In the genomic region with DNA sequence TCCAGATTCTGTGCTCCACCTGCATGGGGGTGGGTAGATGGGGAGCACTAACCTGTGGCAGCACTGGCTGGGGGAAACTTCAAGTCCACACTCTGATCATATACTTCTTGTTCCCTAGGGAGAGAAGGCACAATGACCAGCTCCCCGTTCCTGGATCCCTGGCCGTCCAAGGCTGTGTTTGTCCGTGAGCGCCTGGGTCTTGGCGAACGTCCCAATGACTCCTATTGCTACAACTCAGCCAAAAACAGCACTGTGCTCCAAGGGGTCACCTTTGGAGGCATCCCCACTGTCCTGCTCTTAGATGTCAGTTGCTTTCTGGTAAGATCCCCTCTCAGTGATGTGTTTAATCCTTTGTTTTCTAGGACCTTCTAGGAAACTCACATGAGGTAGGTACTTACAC, we compare ENCODE assay signal across 17 mouse cellular contexts. TPM values are rescaled to one million over a fixed set of nuclear protein-coding genes. Genes with fewer than 3 reads are reported as not detected.
DNase-seq lines count a peak whose midpoint lies in the region; ATAC-seq lines count a peak whose summit lies in the region.
"Had no signal": no experiment of that assay in that cellular context is flagged by ENCODE, and none has a peak within 500 bp of the region (broad histone marks: within the 10 kb centered on the region; RNA-seq: fewer than 3 reads in every experiment).

No protein-coding gene starts in this region.

- peaks cover 43% of the 10 kb centered on the region for H3K36me3 ChIP-seq in heart, embryonic 13.5 days
- peaks cover 34% of the 10 kb centered on the region for H3K36me3 ChIP-seq in limb, embryonic 13.5 days
- H3K36me3 ChIP-seq in midbrain, embryonic 13.5 days: no peaks in the 10 kb centered on the region
- H3K36me3 ChIP-seq in forebrain, embryonic 11.5 days (ENCODE audit: control insufficient read depth, insufficient read depth, low read length): no peaks in the 10 kb centered on the region
- H3K36me3 ChIP-seq: forebrain, embryonic 15.5 days had no signal

- ATAC-seq in heart, embryonic 13.5 days (ENCODE audit: extremely low read depth, insufficient number of reproducible peaks, low FRiP score, low TSS enrichment): no peak
- no peak for ATAC-seq in limb, embryonic 13.5 days (ENCODE audit: low FRiP score, low read depth)
- no peak for ATAC-seq in midbrain, embryonic 13.5 days
- no peak for ATAC-seq in forebrain, embryonic 11.5 days (replicated peaks; ENCODE audit: low FRiP score)

- WGBS in heart, embryonic 13.5 days: 79% methylated on average over 6 of the region's 6 CpGs
- 81% methylated on average over 6 of the region's 6 CpGs for WGBS in limb, embryonic 13.5 days
- WGBS in midbrain, embryonic 13.5 days: 87% methylated on average over 6 of the region's 6 CpGs
- 93% methylated on average over 6 of the region's 6 CpGs for WGBS in forebrain, embryonic 11.5 days

- H3K9ac ChIP-seq in heart, embryonic 13.5 days: 0 out of 2 replicates have a peak overlapping the region, but pooled peaks have one; percentile 56
- no peak overlapping the region for H3K9ac ChIP-seq in limb, embryonic 13.5 days
- no peak overlapping the region for H3K9ac ChIP-seq in midbrain, embryonic 13.5 days (replicated peaks)
- no peak overlapping the region for H3K9ac ChIP-seq in forebrain, embryonic 11.5 days (ENCODE audit: low read length)
- H3K9ac ChIP-seq: forebrain, embryonic 15.5 days had no signal

- H3K4me3 ChIP-seq in heart, embryonic 13.5 days: no peak overlapping the region
- no peak overlapping the region for H3K4me3 ChIP-seq in limb, embryonic 13.5 days
- no peak overlapping the region for H3K4me3 ChIP-seq in midbrain, embryonic 13.5 days (replicated peaks)
- H3K4me3 ChIP-seq in forebrain, embryonic 11.5 days (ENCODE audit: low read depth, low read length): no peak overlapping the region
- H3K4me3 ChIP-seq: forebrain, embryonic 15.5 days; myocyte had no signal

- H3K4me1 ChIP-seq in heart, embryonic 13.5 days: peaks cover 45% of the 10 kb centered on the region
- H3K4me1 ChIP-seq in limb, embryonic 13.5 days: peaks cover 52% of the 10 kb centered on the region
- peaks cover 25% of the 10 kb centered on the region for H3K4me1 ChIP-seq in midbrain, embryonic 13.5 days (replicated peaks)
- peaks cover 4% of the 10 kb centered on the region; the same call in 1 of the 2 replicates for H3K4me1 ChIP-seq in forebrain, embryonic 11.5 days (replicated peaks; ENCODE audit: control insufficient read depth, insufficient read depth, low read length)

- H3K27me3 ChIP-seq in heart, embryonic 13.5 days (replicated peaks): no peaks in the 10 kb centered on the region
- H3K27me3 ChIP-seq in limb, embryonic 13.5 days: peaks cover 7% of the 10 kb centered on the region; the same call in 1 of the 2 replicates
- H3K27me3 ChIP-seq in midbrain, embryonic 13.5 days: peaks cover 42% of the 10 kb centered on the region
- H3K27me3 ChIP-seq in forebrain, embryonic 11.5 days (ENCODE audit: control insufficient read depth, insufficient read depth, low read length): peaks cover 19% of the 10 kb centered on the region

- no peak overlapping the region for H3K4me2 ChIP-seq in heart, embryonic 13.5 days
- H3K4me2 ChIP-seq in limb, embryonic 13.5 days (replicated peaks): peak overlapping the region; percentile 60
- H3K4me2 ChIP-seq in midbrain, embryonic 13.5 days (replicated peaks): no peak overlapping the region
- H3K4me2 ChIP-seq in forebrain, embryonic 11.5 days (ENCODE audit: low read depth, low read length, severe bottlenecking): no peak overlapping the region
- H3K4me2 ChIP-seq: forebrain, embryonic 15.5 days had no signal

- DNase-seq in heart, postnatal 4 days: no peak
- DNase-seq in ovary, postnatal 36 days (ENCODE audit: low spot score): peak; percentile 52
- DNase-seq in ovary, postnatal 14 days (ENCODE audit: low spot score): no peak
- DNase-seq in forebrain, embryonic 11.5 days (ENCODE audit: low spot score): no peak
- DNase-seq in frontal cortex, postnatal 10 days (ENCODE audit: low spot score in 2 of 2): no peak
- DNase-seq: cerebellum, adult 9-11 months; kidney, postnatal 25 days; lung, postnatal 10 days had no signal

- peak overlapping the region; percentile 70; the same call in 1 of the 2 replicates for H3K27ac ChIP-seq in heart, embryonic 13.5 days (replicated peaks)
- H3K27ac ChIP-seq in limb, embryonic 13.5 days: peak overlapping the region; percentile 95
- H3K27ac ChIP-seq in midbrain, embryonic 13.5 days: no peak overlapping the region
- H3K27ac ChIP-seq in forebrain, embryonic 11.5 days (ENCODE audit: low read depth, low read length): no peak overlapping the region
- H3K27ac ChIP-seq: forebrain, embryonic 15.5 days; hindbrain, postnatal 0 days had no signal

- H3K9me3 ChIP-seq in heart, embryonic 13.5 days: peaks cover 4% of the 10 kb centered on the region; the same call in 1 of the 2 replicates
- no peaks in the 10 kb centered on the region for H3K9me3 ChIP-seq in limb, embryonic 13.5 days
- H3K9me3 ChIP-seq in midbrain, embryonic 13.5 days: no peaks in the 10 kb centered on the region
- H3K9me3 ChIP-seq in forebrain, embryonic 11.5 days (ENCODE audit: control insufficient read depth, low read length): no peaks in the 10 kb centered on the region
- H3K9me3 ChIP-seq: forebrain, embryonic 15.5 days had no signal

RNA-seq across cellular contexts. Expression of a gene that starts 4.3 kb away (rescaled TPM):
- polyA plus RNA-seq in heart, embryonic 13.5 days (2015; fragmentation: Nextera tagmentation; extraction: Ambion mirVana): 7.7 and 8.6 TPM in 2 replicates
- total RNA-seq in heart, postnatal 4 days (2021): 10 to 100 TPM; 17.7 to 18.0 TPM
- 16.2 and 17.7 TPM in 2 replicates for polyA plus RNA-seq in limb, embryonic 13.5 days (2015; fragmentation: Nextera tagmentation; extraction: Ambion mirVana)
- 0.93 and 1.8 TPM in 2 replicates for polyA plus RNA-seq in midbrain, embryonic 13.5 days (2015; fragmentation: Nextera tagmentation; extraction: Ambion mirVana)
- 2.7 and 3.0 TPM in 2 replicates for polyA plus RNA-seq in forebrain, embryonic 11.5 days (2014; fragmentation: Nextera tagmentation; extraction: Ambion mirVana)

RNA-seq across cellular contexts. Expression of a gene that starts 11.6 kb away (rescaled TPM):
- 1.2 and 1.4 TPM in 2 replicates for polyA plus RNA-seq in heart, embryonic 13.5 days (2015; fragmentation: Nextera tagmentation; extraction: Ambion mirVana)
- under 1 TPM; 0.48 to 0.79 TPM for total RNA-seq in heart, postnatal 4 days (2021)
- polyA plus RNA-seq in limb, embryonic 13.5 days (2015; fragmentation: Nextera tagmentation; extraction: Ambion mirVana): 1.8 and 2.2 TPM in 2 replicates
- 0.31 TPM in 1 of 2 replicates, not detected in the other for polyA plus RNA-seq in midbrain, embryonic 13.5 days (2015; fragmentation: Nextera tagmentation; extraction: Ambion mirVana)
- 0.45 and 0.51 TPM in 2 replicates for polyA plus RNA-seq in forebrain, embryonic 11.5 days (2014; fragmentation: Nextera tagmentation; extraction: Ambion mirVana)
- total RNA-seq: hindbrain, postnatal 0 days had no signal

RNA-seq across cellular contexts. Expression of a gene that starts 42.4 kb away (rescaled TPM):
- polyA plus RNA-seq in heart, embryonic 13.5 days (2015; fragmentation: Nextera tagmentation; extraction: Ambion mirVana): 56.2 and 56.5 TPM in 2 replicates
- 10 to 100 TPM; 16.1 to 18.8 TPM for total RNA-seq in heart, postnatal 4 days (2021)
- 112 and 113 TPM in 2 replicates for polyA plus RNA-seq in limb, embryonic 13.5 days (2015; fragmentation: Nextera tagmentation; extraction: Ambion mirVana)
- polyA plus RNA-seq in midbrain, embryonic 13.5 days (2015; fragmentation: Nextera tagmentation; extraction: Ambion mirVana): 76.6 and 83.1 TPM in 2 replicates
- polyA plus RNA-seq in forebrain, embryonic 11.5 days (2014; fragmentation: Nextera tagmentation; extraction: Ambion mirVana): 111 and 121 TPM in 2 replicates

RNA-seq across cellular contexts. Expression of a gene that starts 53.5 kb away (rescaled TPM):
- 0.08 and 0.28 TPM in 2 replicates for polyA plus RNA-seq in heart, embryonic 13.5 days (2015; fragmentation: Nextera tagmentation; extraction: Ambion mirVana)
- total RNA-seq in heart, postnatal 4 days (2021): not detected
- polyA plus RNA-seq in limb, embryonic 13.5 days (2015; fragmentation: Nextera tagmentation; extraction: Ambion mirVana): 0.27 TPM in 2 replicates
- polyA plus RNA-seq in midbrain, embryonic 13.5 days (2015; fragmentation: Nextera tagmentation; extraction: Ambion mirVana): 0.27 and 0.31 TPM in 2 replicates
- polyA plus RNA-seq in forebrain, embryonic 11.5 days (2014; fragmentation: Nextera tagmentation; extraction: Ambion mirVana): not detected in 2 replicates
- total RNA-seq: gastrocnemius, postnatal 25 days had no signal
- polyA plus RNA-seq: embryonic facial prominence, embryonic 11.5 days; heart, embryonic 14.5 days; myocyte had no signal

Comparison
In these comparisons a context has a peak if more than half of its experiments do, and no peak if none do; other contexts are left out.
1. H3K27ac ChIP-seq: peak in heart, embryonic 13.5 days (single experiment) and limb, embryonic 13.5 days (single experiment); none in midbrain, embryonic 13.5 days (single experiment) and forebrain, embryonic 11.5 days (single experiment).